Mouse (Mus musculus) CH12.LX (cell line): Measurements from ENCODE around the gene Slc35b3.

Source experiments
- CHD1 ChIP-seq: IDR thresholded peaks from 2 replicates; pipeline ENCODE4 v1.6.1; 2012; ENCODE audit warnings: low read depth, low read length, improper control_type of control experiment, inconsistent platforms
- CTCF ChIP-seq, 2 experiments: IDR thresholded peaks in 1 of 2; conservative IDR thresholded peaks in 1 of 2; 2 replicates each; pipeline ENCODE4 v1.5.1; 2011 to 2012; ENCODE audit warnings: low read depth in 2 of 2, low read length in 2 of 2, improper control_type of control experiment in 1 of 2, inconsistent platforms in 1 of 2, mild to moderate bottlenecking in 1 of 2, moderate library complexity in 1 of 2
- ELF1 ChIP-seq: IDR thresholded peaks from 2 replicates; pipeline ENCODE4 v1.6.1; 2014; ENCODE audit warnings: low read depth, mild to moderate bottlenecking, inconsistent platforms, low read length, improper control_type of control experiment
- JUN ChIP-seq: IDR thresholded peaks from 2 replicates; pipeline ENCODE4 v1.6.1; 2011; ENCODE audit warnings: low read depth, mild to moderate bottlenecking, low read length, improper control_type of control experiment, moderate library complexity; ENCODE audit not compliant: insufficient read depth
- MAFK ChIP-seq: IDR thresholded peaks from 2 replicates; pipeline ENCODE4 v1.6.1; 2011; ENCODE audit warnings: low read length, improper control_type of control experiment; ENCODE audit not compliant: insufficient replicate concordance
- MEF2A ChIP-seq: IDR thresholded peaks from 2 replicates; pipeline ENCODE4 v1.6.1; 2014; ENCODE audit warnings: low read depth, mild to moderate bottlenecking, inconsistent platforms, low read length, improper control_type of control experiment, borderline replicate concordance
- MXI1 ChIP-seq: IDR thresholded peaks from 2 replicates; pipeline ENCODE4 v1.6.1; 2011; ENCODE audit warnings: mild to moderate bottlenecking, low read depth, low read length, improper control_type of control experiment
- POLR2A ChIP-seq: IDR thresholded peaks from 2 replicates; pipeline ENCODE4 v1.6.1; 2011; ENCODE audit warnings: low read depth, mild to moderate bottlenecking, improper control_type of control experiment, low read length
- POLR2AphosphoS2 ChIP-seq: IDR thresholded peaks from 2 replicates; pipeline ENCODE4 v1.6.1; 2011; ENCODE audit warnings: low read depth, low read length, improper control_type of control experiment
- USF1 ChIP-seq: IDR thresholded peaks from 2 replicates; pipeline ENCODE4 v1.6.1; 2014; ENCODE audit warnings: low read depth, mild to moderate bottlenecking, inconsistent platforms, low read length, improper control_type of control experiment

- TF ChIP-seq MEF2A: no peak
- TF ChIP-seq JUN: no peak
- no peak for TF ChIP-seq MXI1
- no peak for TF ChIP-seq CTCF (conservative IDR thresholded peaks at IDR 0.05 in 1 of 2, IDR thresholded peaks at IDR 0.05 in 1 of 2; ENCODE audit: low read depth in 2 of 2, low read length in 2 of 2)
- TF ChIP-seq MAFK: no peak
- TF ChIP-seq POLR2A: no peak
- no peak for TF ChIP-seq ELF1
- TF ChIP-seq POLR2AphosphoS2: no peak
- no peak for TF ChIP-seq CHD1
- TF ChIP-seq USF1: no peak
These were observed 14.9 kb downstream of the Slc35b3 start for GRCm38 (mm10) chr13:38945767-38946166.
